Mouse (Mus musculus): ENCODE results near the gene Ifitm6.
"Not testable (repeated sequence)": the region's sequence is repeated elsewhere in the genome, so short reads cannot be mapped to it uniquely, and the experiment has no call there.

Gene Ifitm6

DNA sequence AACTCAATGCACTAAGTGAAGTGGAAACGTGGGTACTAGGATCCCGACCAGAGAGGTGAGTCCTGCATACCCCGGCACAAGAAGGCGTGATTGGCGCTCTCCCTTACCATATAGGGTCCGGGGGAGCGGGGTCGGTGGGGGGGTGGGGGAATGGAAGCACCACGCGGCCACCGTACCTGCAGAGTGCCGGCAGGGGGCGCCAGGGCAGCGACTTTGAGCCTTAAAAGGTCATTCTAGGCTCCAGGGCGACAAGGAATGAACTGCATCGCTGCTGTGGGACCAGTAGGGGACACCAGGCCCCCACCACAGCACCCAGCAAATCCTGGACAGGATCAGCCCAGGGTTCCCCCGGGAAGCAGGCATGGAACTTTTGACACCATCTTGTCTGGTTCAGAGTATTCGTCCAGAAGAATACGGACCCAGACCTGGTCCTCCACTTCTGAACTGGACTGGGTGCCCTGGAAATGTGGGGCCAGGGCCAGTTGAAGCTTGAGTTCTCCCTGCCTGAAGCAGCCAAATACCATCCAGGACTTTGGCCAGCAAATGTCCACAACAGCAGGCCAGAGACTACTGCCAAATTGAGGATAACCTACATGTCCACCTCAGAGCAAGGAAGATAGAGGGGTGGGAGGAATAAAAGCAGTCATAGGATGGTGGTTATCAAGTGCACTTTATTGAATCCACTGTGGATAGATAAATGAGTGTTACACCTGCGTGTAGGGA is 8.6 kb downstream of the Ifitm6 start:
- no peak for DNase-seq (ENCODE audit: low read depth, low spot score)

DNA sequence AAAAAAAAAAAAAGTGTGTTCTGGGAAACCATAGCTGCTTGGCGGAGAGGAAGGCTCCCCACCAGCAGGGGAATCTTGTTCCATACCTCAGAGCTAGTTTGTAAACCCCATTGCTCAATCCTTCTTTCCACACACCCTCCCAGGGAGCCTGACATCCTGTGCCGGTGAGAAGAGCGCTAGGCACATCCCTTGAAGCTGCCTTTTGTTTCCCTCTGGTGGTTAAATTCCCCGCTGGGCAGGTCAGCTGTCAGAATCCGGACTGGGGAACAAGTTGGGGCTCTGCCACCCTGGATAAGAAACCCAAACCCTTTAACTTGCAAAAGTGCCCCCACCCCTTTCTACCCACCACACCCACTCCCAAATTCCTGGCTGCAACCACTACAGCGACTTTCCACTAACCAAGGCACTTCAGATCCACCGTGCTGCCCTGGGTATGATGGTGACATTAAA is 9.4 kb downstream of the Ifitm6 start:
- no peak for DNase-seq (ENCODE audit: low read depth, low spot score)

DNA sequence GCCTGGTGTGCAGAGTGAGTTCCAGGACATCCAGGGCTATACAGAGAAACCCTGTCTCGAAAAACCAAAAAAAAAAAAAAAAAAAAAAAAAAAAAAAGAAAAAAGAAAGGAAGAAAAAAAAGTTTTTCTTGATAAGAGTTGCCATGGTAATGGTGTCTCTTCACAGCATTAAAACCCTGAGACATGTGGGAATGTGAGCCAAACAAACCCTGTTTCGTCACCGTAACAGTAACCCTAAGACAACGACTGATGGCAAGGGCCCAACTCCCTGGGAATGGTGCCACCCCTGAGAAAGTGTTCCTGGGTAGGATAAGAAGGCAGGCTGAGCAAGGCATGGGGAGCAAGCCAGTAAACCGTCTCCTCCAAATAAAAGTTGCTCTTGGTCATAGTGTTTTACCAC is 10.8 kb downstream of the Ifitm6 start:
- no peak for DNase-seq (ENCODE audit: low read depth, low spot score)

DNA sequence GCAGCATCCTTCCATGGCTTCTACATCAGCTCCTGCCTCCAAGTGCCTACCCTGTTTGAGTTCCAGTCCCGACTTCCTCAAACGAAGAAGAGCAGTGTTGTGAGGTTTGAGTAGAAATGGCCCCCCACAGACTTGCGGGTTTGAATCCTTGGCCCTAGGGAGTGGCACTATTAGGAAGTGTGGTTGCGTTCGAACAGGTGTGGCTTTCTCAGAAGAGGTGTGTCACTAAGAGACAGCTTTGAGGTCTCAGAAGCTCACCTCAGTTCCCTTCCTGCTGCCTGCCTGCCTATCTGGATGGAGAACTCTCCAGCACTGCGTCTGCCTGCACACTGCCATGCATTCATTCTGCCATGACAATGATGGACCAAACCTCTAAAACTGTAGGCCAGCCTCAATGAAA is 11.3 kb downstream of the Ifitm6 start:
- no peak for DNase-seq (ENCODE audit: low read depth, low spot score)

DNA sequence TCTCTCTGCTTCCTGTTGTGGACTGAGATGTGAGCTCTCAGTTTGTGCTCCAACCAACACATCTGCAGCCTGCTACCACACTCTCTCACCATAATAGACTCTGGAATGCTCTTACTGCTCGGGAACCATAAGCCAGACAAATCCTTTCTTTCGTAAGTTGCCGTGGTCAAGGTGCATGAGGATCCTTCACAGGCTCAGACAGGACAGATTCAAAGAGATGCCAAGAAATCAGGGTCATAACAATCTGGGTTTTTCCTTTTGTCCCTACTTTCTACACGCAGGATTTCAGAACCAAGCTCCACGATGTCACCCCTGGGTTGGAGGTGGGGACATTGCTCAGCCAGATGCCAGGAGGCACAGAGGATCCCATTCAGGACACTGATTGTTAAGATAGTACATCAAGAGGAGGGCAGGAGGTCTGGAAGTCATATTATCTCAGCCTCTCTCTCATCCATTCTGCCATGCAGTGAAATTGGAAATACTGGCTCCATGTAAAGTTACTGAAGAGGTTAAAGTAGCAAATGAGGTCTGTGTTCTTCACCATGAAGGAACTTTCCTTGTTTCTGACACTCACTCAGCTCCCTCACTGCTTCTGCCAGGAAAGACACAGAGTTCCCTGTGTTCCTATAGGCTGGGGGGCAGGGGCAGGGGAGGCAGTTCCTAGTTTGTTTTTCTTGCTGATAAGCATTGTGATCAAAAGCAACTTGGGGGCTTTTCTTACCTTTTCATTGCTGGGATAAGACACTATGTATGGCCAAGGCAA is 14.3 kb downstream of the Ifitm6 start:
- no peak for DNase-seq (ENCODE audit: low read depth, low spot score)

DNA sequence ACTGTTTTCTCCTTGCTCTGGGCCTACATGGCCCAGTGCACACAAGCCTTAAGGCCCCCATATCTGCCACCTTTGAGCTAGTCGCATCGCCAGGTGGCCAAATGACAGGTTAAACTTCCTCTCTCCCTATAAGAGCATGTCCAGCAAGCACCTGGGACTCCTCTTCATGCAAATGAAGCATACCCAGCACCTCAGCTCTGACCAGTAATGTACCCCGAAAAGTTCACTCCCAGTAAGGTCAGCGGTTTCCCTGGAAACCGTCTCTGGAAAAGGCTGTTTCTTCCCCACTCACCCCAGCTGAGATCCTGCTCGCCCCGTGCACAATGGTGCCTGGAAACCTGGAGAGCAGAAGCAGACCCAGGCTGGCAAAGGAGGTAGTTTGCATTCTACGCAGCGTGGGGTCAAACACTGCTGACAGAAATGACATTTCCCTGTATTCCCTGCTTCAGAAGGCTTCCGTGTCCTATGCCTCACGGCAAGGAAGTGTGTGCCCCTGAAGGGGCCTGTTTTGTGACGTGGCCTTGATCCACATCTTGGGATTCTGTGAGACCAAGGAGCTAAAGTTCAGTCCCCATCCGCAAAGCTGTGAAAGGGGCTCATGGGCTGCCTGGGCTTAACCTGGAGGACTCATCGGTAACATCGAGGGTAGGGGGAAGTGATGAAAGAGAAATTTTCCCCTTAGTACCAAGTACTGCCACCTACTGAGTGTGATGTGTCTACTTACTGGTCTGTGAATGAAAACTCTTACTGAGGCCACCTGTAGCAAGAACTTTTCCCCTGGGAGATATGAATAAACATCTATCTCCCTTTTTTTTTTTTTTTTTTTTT is 16.6 kb downstream of the Ifitm6 start:
- no peak for DNase-seq (ENCODE audit: low read depth, low spot score)

DNA sequence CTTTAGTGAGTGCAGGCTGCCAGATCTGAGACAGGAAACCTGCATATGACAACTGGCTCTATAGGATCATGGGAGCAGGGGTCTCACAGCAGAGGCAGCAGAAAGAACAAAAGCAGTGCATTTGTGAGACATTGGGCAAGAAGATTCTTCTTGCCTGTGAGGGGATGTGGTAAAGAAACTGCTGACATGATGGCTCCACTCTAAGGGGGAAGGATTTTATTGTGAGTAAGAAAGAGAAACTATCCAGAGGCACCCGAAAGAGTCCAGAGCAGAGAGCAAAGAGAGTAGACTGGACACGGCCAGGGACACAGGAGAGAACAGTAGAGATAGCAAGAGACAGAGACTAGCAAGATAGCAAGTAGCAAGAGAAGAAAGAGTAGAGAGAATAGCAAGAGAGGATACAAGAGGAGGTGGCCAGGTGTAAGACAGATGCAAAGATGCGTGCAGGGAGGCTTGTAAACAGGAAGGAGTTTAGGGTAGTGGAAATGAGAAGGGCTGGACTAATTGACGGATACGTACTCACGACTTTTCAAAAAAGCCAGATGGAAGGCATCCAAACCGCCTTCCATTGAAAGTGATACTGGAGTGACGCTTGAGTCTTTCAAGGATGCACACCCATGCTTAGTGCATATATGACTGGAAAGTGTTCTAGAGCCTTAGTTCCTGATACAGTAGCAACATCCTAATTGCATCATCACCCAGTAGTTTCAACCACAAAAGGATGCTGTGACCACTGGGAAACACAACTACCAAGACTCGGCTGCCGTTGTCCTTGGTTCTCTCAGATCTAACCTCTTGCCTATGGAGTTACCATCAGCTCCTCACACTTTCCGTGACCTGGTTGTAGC is 18.6 kb downstream of the Ifitm6 start:
- DNase-seq (ENCODE audit: low read depth, low spot score): no peak

DNA sequence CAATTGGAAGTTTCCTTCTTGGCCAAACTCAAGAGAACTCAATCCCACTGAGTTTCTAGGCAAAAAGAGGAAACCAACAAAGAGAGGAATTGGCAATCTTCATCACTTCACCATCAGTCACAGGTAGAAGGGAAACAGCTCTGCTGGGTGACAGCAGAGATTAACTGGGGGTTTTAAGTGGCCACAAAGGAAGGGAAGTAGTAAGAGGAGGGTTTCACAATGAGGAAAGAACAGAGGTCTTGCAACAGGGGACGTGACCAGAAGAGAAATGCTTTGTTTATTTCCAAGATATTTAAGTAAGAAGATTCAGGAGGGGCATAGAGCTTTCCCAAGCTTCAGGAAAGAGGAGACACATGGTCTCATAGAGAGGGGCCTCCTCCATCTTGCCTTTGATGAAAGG is 19.9 kb downstream of the Ifitm6 start:
- DNase-seq (ENCODE audit: low read depth, low spot score): no peak

DNA sequence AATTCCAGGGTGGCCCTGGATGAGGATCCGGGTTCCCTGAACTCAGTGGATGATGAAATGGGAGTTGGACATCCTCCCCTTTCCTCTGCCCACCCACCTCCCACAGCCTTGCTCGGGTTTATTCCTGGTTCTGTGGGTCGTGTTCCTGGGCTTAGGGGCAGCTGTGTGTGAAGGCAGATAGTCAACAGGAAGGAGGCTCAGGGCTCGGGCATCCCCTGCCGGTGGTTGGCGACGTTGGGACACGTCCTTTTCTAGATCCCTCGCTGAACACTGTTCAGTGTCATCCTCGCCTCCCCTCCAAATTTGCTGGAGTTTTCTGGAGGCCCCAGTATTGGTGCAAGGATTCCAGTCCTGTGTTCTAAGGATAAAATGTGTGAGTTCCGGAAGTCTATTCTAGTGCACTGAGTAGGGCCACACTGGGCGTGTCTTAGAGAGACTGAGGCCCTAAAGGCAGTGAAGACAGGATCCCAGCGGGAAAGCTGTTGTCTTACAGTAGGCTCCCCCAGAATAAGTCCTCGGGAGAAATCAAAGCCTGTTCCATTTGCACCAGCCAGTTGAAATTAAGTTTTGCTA is 26.5 kb downstream of the Ifitm6 start:
- no peak for DNase-seq (ENCODE audit: low read depth, low spot score)

DNA sequence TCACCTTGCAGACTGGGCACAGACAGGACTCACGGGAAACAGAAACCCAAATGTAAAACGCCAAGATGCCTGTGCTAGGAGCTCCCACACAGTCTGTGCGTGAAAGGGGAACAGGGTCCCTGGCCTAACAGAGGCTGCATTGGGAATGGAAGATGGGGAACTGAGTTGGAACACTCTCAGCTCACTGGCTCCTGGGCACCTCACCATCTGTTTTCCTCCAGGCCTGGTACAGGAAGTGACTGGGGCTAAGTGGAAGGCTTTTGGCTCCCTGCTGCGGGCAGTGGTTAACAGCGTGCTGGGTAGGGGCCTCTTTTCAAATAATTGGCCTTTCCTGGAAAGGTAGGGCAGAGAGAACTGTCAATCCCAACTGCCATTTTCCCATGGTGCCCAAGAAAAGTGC is 27.1 kb downstream of the Ifitm6 start:
- no peak for DNase-seq (ENCODE audit: low read depth, low spot score)

DNA sequence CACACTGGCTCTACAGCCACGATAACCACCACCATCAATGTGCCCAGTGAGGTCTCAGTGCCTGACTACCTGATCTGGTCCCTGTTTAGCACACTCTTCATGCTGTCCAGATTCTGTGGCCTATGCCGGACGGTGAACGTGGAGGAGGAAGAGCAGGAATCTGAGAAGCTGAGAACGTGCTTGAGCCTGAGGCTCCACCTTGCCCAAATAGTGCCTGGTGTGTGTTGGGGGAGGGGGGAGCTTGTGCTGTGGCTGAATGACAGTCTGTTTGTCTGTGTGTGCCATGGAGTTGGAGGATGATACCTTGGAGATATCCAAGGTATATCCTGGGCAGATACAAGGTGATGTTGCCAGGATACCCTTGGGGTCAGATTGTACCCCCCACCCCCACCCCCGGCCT is 27.5 kb downstream of the Ifitm6 start:
- DNase-seq (ENCODE audit: low read depth, low spot score): no peak

DNA sequence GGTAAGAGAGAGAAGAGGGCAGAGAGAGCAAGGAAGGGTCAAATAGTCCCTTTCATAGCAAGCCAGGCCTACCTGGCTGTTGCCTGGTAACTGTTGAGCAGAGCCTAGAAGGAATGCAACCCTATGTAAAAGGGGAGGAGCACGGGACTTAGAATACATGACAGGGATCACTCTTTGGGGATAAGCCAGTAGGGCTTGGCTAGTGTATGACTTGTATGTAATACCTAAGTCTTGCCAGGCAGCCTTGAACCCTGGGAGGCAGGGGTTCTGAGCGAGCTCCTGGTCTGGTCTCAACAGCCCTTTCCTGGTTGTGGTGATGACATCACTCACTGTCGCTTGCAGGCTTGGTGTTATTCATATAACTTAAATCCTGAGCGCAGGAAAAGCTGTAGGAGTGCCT is 28.7 kb downstream of the Ifitm6 start:
- no peak for DNase-seq (ENCODE audit: low read depth, low spot score)

DNA sequence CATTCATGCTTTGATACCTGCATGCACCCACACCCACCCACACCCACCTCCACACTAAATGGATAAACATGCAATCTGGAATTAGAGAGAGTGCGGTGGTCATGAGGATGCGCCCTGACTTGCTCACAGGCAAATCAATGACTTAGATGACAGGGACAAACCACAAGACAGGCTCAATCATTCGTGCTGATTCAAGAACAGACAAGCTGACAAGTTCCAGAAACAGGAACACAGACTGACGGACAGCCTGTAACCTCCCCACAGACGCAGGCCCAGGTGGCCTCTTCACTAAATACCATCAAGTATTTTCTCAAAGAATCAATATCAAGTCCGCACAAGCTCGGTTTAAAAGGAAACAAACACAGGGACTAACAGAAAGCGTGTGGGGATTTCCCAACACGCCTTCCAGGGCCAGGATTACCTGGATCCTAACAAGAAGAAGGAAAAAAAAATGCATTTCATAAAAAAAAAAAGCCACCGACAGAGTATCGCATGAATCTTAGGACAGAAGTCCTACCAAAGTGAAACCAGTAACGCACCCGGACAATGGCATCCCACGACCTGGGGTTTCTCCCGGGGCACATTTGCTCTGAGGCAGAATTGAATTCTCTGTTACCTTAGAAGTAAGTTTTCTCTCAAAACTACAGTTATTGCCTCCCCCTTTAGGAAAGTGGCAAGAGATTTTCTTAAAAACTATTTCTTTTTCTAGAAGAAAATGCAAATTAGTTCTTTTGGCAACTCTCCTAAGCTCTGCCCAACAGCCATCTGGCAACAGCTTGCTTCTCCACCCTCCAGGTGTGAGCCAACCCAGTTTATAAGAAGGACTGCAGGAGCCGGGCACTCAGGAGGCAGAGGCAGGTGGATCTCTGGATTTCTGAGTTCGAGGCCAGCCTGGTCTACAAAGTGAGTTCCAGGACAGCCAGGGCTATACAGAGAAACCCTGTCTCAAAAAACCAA is 30.3 kb downstream of the Ifitm6 start:
- DNase-seq (ENCODE audit: low read depth, low spot score): peak; percentile 75

DNA sequence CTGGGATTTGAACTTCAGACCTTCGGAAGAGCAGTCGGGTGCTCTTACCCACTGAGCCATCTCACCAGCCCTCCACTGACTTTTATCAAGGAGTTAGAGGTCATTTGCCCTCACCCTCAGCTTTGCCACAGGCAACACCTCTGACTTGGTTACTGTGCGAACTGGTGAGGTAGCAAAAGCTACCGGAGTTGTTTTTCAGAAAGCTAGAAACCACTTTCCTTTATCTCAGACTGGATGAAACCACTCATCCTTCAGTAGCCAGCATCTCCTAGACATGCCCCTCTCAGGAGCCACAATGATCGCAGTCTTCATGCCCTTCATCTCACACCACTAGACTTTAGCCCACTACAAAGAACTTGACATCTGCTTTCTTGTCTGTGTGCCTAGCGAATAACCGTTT is 34.8 kb downstream of the Ifitm6 start:
- DNase-seq (ENCODE audit: low read depth, low spot score): no peak

DNA sequence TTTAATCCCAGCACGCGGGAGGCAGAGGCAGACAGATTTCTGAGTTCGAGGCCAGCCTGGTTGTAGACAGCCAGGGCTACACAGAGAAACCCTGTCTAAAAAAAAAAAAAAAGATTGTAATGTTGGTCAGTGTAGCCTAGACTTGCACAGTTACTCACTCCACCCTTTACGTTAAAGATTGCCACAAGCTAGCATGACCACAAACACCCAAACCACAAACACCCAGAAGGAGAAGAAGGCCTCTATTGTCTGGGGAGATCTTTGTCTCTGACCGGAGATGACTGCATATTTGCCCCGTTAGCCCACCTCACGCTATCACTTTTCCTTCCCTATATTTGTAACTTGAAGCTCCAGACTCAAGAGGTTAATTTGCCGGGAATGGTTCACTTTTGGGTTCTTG is 36.0 kb downstream of the Ifitm6 start:
- no peak for DNase-seq (ENCODE audit: low read depth, low spot score)

DNA sequence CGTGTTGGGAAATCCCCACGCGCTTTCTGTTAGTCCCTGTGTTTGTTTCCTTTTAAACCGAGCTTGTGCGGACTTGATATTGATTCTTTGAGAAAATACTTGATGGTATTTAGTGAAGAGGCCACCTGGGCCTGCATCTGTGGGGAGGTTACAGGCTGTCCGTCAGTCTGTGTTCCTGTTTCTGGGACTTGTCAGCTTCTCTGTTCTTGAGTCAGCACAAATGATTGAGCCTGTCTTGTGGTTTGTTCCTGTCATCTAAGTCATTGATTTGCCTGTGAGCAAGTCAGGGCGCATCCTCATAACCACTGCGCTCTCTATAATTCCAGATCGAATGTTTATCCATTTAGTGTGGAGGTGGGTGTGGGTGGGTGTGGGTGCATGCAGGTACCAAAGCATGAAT is 41.0 kb downstream of the Ifitm6 start:
- DNase-seq (ENCODE audit: low read depth, low spot score): not testable (repeated sequence)

DNA sequence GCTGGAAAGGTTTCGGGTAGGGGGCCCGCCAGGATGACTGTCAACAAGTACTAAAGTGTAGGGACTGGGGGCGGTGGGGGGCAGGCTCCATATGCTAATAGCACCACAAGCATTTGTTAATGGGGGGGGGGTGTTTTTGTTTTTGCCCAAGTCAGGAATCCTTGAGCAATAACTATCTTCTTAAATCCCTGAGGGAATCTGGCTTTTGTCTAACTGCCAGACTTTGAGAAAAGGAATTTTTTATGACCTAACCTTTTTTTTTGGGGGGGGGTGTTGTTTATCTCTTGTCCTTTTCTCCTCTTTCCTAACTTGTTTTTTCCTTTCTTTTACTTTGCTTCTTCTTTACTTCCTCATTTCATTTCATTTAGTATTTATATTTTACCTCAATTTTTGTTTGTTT is 42.3 kb downstream of the Ifitm6 start:
- no peak for DNase-seq (ENCODE audit: low read depth, low spot score)

DNA sequence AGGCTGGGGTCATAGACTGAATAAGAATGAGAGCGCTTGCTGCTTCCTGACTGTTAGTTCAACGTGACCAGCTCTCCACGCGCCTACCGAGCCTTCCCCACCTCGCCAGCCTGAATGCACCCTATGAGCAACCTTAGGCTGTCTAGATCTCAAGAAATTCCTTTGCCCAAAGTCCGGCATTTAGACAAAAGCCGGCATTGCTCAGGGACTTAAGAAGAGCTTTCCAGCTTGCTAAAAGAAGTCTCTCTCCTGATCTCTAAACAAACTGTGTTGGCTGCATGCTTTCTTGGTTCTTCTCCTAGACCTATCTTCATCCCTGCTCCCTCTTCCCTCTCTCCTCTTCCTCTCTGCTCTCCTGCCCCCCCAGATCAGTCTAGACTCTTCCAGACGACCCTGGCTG is 42.8 kb downstream of the Ifitm6 start:
- no peak for DNase-seq (ENCODE audit: low read depth, low spot score)

DNA sequence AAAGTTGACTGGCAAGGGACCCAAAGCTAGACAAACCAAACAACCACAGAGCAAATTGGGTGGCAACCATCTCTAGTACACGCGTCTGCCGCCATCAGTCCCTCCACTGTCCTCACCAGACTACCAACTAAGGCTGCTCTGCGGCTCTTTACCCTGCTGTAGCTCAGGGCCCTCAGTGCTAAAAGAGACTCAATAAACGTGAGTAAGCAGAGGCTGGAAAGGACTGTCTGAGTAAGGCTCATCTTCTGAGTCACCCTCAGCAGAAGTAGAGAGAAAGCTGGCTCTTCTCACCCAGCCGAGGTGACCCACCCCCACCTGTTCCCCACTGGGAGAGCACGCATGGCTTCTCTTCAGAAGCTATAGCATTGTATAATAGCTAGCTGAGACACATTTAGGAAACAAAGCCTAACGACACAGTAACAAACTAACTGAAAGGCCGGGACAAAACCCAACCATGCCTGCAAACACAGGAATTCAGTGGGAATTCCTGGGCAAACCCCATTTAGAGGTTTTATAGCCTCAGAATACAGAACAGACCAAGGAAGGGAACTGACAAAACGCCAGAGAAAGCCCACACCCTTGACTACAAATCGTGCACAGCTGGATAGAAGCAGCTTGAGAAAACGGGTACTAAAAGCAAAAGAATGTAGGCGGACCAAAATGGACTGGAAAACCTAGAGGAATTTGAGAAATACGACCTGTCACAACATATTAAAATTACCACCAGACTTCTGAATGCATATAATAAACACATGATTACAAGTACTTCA is 44.1 kb downstream of the Ifitm6 start:
- DNase-seq (ENCODE audit: low read depth, low spot score): no peak
